Mouse (Mus musculus): ENCODE results near the gene Klhdc1. TPM values are rescaled to one million over a fixed set of nuclear protein-coding genes. Genes with fewer than 3 reads are reported as not detected.

The Klhdc1 gene
- polyA plus RNA-seq, 1 experiment from 2014 or later: 6.5 TPM

DNA sequence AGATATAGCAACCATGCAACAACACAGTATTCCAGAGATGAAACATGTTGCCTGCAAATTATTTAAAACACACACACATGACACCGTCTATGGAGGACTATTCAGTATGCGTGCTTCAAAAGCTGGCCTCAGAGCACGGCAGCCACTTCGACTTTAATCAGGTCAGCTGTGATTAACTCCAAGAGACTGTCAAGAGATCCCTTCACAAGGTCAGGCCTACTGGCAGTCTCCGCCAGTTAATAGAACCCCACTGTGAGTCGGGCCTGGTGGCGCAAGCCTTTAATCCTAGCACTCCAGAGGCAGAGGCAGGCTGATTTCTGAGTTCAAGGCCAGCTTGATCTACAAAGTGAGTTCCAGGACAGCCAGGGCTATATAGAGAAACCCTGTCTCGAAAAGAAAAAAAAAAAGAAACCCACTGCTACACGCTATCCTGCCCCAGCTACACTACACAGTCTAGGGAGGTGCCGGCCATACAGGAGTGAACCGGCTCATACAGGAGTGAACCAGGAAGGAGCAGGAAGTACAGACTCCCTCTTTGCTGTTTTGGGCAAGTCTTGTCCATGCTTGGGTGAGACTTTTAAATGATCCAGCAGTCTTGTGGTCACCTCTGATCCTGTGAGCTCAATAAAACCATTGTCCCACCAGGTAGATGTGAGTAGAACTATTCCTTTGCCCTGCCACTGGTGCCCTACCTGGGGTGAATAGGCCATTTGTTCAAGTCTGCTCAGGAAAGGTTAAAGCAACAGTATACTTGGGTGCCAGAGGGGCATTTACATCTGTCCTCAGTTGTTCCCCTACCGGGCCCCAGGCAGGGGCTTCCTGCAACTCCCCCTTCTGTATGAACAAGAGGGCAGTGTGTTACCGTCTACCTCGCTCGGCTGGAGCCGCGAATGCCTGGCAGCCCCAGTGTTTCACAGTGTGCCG lies 30.7 kb upstream of the Klhdc1 start:
- no peak overlapping the region for H3K4me3 ChIP-seq
- H3K4me2 ChIP-seq (replicated peaks): no peak overlapping the region
- peak; percentile 86 for ATAC-seq (ENCODE audit: low FRiP score, low read depth)
- no peaks in the 10 kb centered on the region for H3K27me3 ChIP-seq
- peak overlapping the region; percentile 70; the same call in 1 of the 2 replicates for H3K27ac ChIP-seq
- peaks cover 76% of the 10 kb centered on the region for H3K36me3 ChIP-seq
- no peaks in the 10 kb centered on the region for H3K9me3 ChIP-seq
- H3K4me1 ChIP-seq: no peaks in the 10 kb centered on the region
- 81% methylated on average over 18 of the region's 18 CpGs for WGBS
- no peak overlapping the region for H3K9ac ChIP-seq

- Histone ChIP-seq H3K27ac (peak overlapping the region; percentile 44; the same call in 1 of the 2 replicates), H3K4me3 (no peak overlapping the region), H3K9me3 (no peaks in the 10 kb centered on the region), H3K9ac (no peak overlapping the region), H3K4me1 (no peaks in the 10 kb centered on the region), H3K27me3 (no peaks in the 10 kb centered on the region), H3K36me3 (peaks cover 79% of the 10 kb centered on the region), H3K4me2 (replicated peaks) (no peak overlapping the region)
- WGBS: 74% methylated on average over 5 of the region's 5 CpGs
- ATAC-seq (ENCODE audit: low FRiP score, low read depth): no peak
Measured at GRCm38 (mm10) chr12:69211057-69211456, 29.9 kb upstream of the Klhdc1 start.

DNA sequence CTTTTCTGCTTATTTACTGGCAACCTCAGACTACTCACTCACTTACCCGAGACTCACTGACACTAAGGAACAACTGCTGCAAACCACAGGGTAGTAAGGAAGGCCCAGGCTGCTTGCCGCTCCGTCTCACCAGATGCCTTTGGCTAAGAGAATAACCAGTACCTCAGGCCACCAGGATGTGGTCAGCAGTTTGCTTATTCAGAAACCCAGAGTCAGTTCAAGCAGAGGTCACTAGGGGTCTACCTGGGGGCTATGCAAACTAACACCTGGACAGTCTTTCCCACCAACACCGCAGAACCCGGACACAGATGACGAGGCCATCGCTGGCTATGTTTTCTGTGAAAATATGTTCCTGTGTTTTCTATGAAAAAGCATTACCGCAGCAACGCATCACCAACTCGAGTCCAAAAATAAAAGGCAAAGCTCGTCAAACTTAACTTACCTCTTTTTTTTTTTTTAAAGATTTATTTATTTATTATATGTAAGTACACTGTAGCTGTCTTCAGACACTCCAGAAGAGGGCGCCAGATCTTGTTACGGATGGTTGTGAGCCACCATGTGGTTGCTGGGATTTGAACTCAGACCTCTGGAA lies 27.7 kb upstream of the Klhdc1 start:
- ATAC-seq (ENCODE audit: low FRiP score, low read depth): no peak

DNA sequence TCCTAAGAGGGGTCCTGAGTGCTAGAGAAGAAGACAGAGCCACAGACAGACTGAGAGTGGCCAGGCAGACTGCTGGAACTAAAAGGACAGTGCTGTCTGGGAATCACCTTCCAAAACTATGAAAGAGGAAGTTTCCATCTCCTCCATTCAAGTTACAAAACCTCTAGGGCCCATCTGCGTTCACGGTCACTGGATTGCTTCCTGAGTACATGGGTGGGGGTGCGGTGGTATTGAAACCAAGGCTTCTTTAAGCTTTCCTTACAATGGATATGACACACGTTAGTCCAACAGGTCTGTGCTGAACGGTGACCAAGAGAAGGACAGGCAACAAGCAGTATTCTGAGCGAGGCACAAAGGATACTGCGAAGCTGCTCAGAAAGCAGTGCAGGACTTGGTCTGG lies 26.6 kb upstream of the Klhdc1 start:
- no peaks in the 10 kb centered on the region for H3K4me1 ChIP-seq
- no peak for ATAC-seq (ENCODE audit: low FRiP score, low read depth)
- H3K27ac ChIP-seq: no peak overlapping the region
- H3K4me2 ChIP-seq (replicated peaks): no peak overlapping the region
- no peaks in the 10 kb centered on the region for H3K9me3 ChIP-seq
- H3K4me3 ChIP-seq: no peak overlapping the region
- WGBS: 95% methylated on average over 7 of the region's 7 CpGs
- peaks cover 81% of the 10 kb centered on the region for H3K36me3 ChIP-seq
- H3K27me3 ChIP-seq: no peaks in the 10 kb centered on the region
- H3K9ac ChIP-seq: no peak overlapping the region

More for the DNA sequence above, 27.7 kb upstream of the Klhdc1 start:
- Histone ChIP-seq H3K36me3 (peaks cover 79% of the 10 kb centered on the region), H3K9me3 (no peaks in the 10 kb centered on the region), H3K4me2 (replicated peaks) (no peak overlapping the region), H3K4me1 (no peaks in the 10 kb centered on the region), H3K27me3 (no peaks in the 10 kb centered on the region), H3K4me3 (no peak overlapping the region), H3K9ac (no peak overlapping the region), H3K27ac (no peak overlapping the region)
- 94% methylated on average over 13 of the region's 13 CpGs for WGBS

GRCm38 (mm10) chr12:69215000-69215785 lies 25.8 kb upstream of the Klhdc1 start:
- Histone ChIP-seq H3K4me1 (no peaks in the 10 kb centered on the region), H3K36me3 (peaks cover 80% of the 10 kb centered on the region), H3K9ac (no peak overlapping the region), H3K27ac (no peak overlapping the region), H3K4me3 (no peak overlapping the region), H3K9me3 (no peaks in the 10 kb centered on the region), H3K27me3 (no peaks in the 10 kb centered on the region), H3K4me2 (replicated peaks) (no peak overlapping the region)
- WGBS: 89% methylated on average over 3 of the region's 3 CpGs
- ATAC-seq (ENCODE audit: low FRiP score, low read depth): no peak

- Histone ChIP-seq H3K27me3 (no peaks in the 10 kb centered on the region), H3K9me3 (no peaks in the 10 kb centered on the region), H3K27ac (no peak overlapping the region), H3K4me1 (no peaks in the 10 kb centered on the region), H3K4me2 (replicated peaks) (no peak overlapping the region), H3K36me3 (peaks cover 87% of the 10 kb centered on the region), H3K9ac (no peak overlapping the region), H3K4me3 (no peak overlapping the region)
- WGBS: 95% methylated on average over 7 of the region's 7 CpGs
- no peak for ATAC-seq (ENCODE audit: low FRiP score, low read depth)
Measured at GRCm38 (mm10) chr12:69216587-69216986, 24.4 kb upstream of the Klhdc1 start.

- H3K36me3 ChIP-seq: peaks cover 79% of the 10 kb centered on the region
Measured at GRCm38 (mm10) chr12:69220613-69221277, 20.2 kb upstream of the Klhdc1 start.

DNA sequence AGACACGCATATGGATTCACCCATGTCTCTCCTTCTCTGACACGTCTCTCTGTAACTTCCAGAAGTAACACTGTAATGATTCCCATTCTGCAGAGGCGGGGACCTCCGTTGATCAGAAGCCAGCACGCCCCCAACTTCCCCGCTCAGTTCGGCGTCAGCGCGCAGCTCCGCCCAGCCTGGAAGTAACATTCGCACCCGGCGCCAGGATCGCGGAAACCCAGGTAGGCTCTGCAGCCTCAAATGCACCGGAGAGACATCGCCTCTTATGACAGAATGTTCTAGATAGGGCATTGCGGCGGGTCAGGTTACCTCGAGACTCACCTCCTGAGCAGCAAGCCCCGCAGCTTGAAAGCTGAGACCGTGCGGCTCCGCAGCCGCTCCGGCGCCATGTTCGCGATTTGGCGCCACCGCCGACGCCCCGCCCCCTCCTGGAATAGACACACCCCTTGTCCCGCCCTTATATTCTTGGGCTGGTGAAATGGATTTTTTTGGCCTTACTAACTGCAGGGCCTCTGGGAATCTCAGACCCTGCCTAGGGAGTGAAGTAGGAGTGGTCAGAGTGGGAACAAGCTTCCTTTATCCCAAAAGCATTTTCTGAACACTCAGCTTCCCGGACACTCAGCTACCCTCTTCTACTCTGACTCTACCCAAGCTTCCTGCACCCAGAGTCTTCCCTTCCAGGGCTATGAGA lies 13.1 kb upstream of the Klhdc1 start, which contains the start of gene Pole2:
Pole2 (minus strand) TSS at position 420 of the 691 bp plus-strand sequence.
- H3K4me2 ChIP-seq (replicated peaks): peak within 1 kb of the TSS; percentile 59
- H3K4me3 ChIP-seq: peak within 1 kb of the TSS; percentile 65
- peak; percentile 97 for ATAC-seq (ENCODE audit: low FRiP score, low read depth)
- peaks cover 4% of the 10 kb centered on the region; the same call in 1 of the 2 replicates for H3K4me1 ChIP-seq
- peak within 1 kb of the TSS; percentile 65 for H3K9ac ChIP-seq
- WGBS: 0% methylated on average over 37 of the region's 37 CpGs
- H3K36me3 ChIP-seq: peaks cover 23% of the 10 kb centered on the region
- no peaks in the 10 kb centered on the region for H3K27me3 ChIP-seq
- peak within 1 kb of the TSS; percentile 89 for H3K27ac ChIP-seq
- H3K9me3 ChIP-seq: no peaks in the 10 kb centered on the region

More at GRCm38 (mm10) chr12:69220613-69221277, 20.2 kb upstream of the Klhdc1 start:
- no peaks in the 10 kb centered on the region for H3K9me3 ChIP-seq
- H3K27me3 ChIP-seq: no peaks in the 10 kb centered on the region
- 92% methylated on average over 19 of the region's 19 CpGs for WGBS
- no peak for ATAC-seq (ENCODE audit: low FRiP score, low read depth)
- no peak overlapping the region for H3K27ac ChIP-seq
- peak overlapping the region; percentile 35; the same call in 1 of the 2 replicates for H3K9ac ChIP-seq
- no peaks in the 10 kb centered on the region for H3K4me1 ChIP-seq
- no peak overlapping the region for H3K4me2 ChIP-seq (replicated peaks)
- no peak overlapping the region for H3K4me3 ChIP-seq

- Histone ChIP-seq H3K27ac (no peak overlapping the region), H3K9me3 (no peaks in the 10 kb centered on the region), H3K4me3 (no peak overlapping the region), H3K36me3 (peaks cover 14% of the 10 kb centered on the region), H3K27me3 (no peaks in the 10 kb centered on the region), H3K4me1 (peaks cover 4% of the 10 kb centered on the region; the same call in 1 of the 2 replicates), H3K9ac (no peak overlapping the region), H3K4me2 (replicated peaks) (no peak overlapping the region)
- ATAC-seq (ENCODE audit: low FRiP score, low read depth): no peak
- 66% methylated on average over 2 of the region's 2 CpGs for WGBS
Measured at GRCm38 (mm10) chr12:69229251-69229650, 11.7 kb upstream of the Klhdc1 start.

GRCm38 (mm10) chr12:69235782-69236181 lies 5.2 kb upstream of the Klhdc1 start:
- H3K4me1 ChIP-seq: peaks cover 2% of the 10 kb centered on the region
- ATAC-seq (ENCODE audit: low FRiP score, low read depth): no peak
- H3K36me3 ChIP-seq: no peaks in the 10 kb centered on the region
- no peaks in the 10 kb centered on the region for H3K27me3 ChIP-seq
- no peak overlapping the region for H3K9ac ChIP-seq
- H3K4me3 ChIP-seq: no peak overlapping the region
- no peaks in the 10 kb centered on the region for H3K9me3 ChIP-seq
- H3K4me2 ChIP-seq (replicated peaks): no peak overlapping the region
- WGBS: 89% methylated on average over 6 of the region's 6 CpGs
- H3K27ac ChIP-seq: no peak overlapping the region

DNA sequence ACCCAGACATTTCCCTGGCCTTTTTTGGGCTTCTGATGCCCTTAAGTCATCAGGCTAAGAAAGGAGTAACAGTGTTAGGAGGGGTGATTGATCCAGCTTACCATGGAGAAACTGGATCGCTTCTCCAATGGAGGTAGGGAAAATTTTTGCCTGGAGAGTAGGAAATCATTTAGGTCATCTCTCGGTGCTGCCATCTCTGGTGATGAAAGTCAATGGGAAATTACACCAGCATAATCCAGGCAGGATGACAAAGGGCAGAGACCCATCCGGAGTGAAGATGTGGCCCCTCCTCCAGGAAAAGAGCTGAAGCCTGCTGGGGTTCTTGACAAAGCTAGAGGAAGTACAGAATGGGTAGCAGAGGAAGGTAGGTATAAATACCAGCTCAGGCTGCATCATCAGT lies 2.7 kb upstream of the Klhdc1 start:
- Histone ChIP-seq H3K4me3 (no peak overlapping the region), H3K9ac (no peak overlapping the region), H3K27ac (no peak overlapping the region), H3K9me3 (no peaks in the 10 kb centered on the region), H3K4me2 (replicated peaks) (no peak overlapping the region), H3K27me3 (no peaks in the 10 kb centered on the region), H3K36me3 (no peaks in the 10 kb centered on the region), H3K4me1 (peaks cover 8% of the 10 kb centered on the region)
- no peak for ATAC-seq (ENCODE audit: low FRiP score, low read depth)
- WGBS: 41% methylated on average over 3 of the region's 3 CpGs

Data from limb, embryonic 13.5 days (tissue).